Mouse (Mus musculus) CH12.LX (cell line): ENCODE results near the gene Osbpl3.

Experiments used
- CTCF ChIP-seq, 2 experiments: IDR thresholded peaks in 1 of 2; conservative IDR thresholded peaks in 1 of 2; 2 replicates each; pipeline ENCODE4 v1.5.1; 2011 to 2012; ENCODE audit warnings: low read depth in 2 of 2, low read length in 2 of 2, improper control_type of control experiment in 1 of 2, inconsistent platforms in 1 of 2, mild to moderate bottlenecking in 1 of 2, moderate library complexity in 1 of 2
- POLR2A ChIP-seq: IDR thresholded peaks from 2 replicates; pipeline ENCODE4 v1.6.1; 2011; ENCODE audit warnings: low read depth, mild to moderate bottlenecking, improper control_type of control experiment, low read length
- RCOR1 ChIP-seq: conservative IDR thresholded peaks from 2 replicates; pipeline ENCODE4 v1.6.1; 2012; ENCODE audit warnings: low read depth, mild to moderate bottlenecking, inconsistent platforms, low read length, improper control_type of control experiment
- USF1 ChIP-seq: IDR thresholded peaks from 2 replicates; pipeline ENCODE4 v1.6.1; 2014; ENCODE audit warnings: low read depth, mild to moderate bottlenecking, inconsistent platforms, low read length, improper control_type of control experiment
- USF2 ChIP-seq: conservative IDR thresholded peaks from 2 replicates; pipeline ENCODE4 v1.6.1; 2011; ENCODE audit warnings: low read depth, low read length, improper control_type of control experiment
- ZNF384 ChIP-seq: IDR thresholded peaks from 2 replicates; pipeline ENCODE4 v1.6.1; 2012; ENCODE audit warnings: low read depth, low read length, improper control_type of control experiment, inconsistent platforms

DNA sequence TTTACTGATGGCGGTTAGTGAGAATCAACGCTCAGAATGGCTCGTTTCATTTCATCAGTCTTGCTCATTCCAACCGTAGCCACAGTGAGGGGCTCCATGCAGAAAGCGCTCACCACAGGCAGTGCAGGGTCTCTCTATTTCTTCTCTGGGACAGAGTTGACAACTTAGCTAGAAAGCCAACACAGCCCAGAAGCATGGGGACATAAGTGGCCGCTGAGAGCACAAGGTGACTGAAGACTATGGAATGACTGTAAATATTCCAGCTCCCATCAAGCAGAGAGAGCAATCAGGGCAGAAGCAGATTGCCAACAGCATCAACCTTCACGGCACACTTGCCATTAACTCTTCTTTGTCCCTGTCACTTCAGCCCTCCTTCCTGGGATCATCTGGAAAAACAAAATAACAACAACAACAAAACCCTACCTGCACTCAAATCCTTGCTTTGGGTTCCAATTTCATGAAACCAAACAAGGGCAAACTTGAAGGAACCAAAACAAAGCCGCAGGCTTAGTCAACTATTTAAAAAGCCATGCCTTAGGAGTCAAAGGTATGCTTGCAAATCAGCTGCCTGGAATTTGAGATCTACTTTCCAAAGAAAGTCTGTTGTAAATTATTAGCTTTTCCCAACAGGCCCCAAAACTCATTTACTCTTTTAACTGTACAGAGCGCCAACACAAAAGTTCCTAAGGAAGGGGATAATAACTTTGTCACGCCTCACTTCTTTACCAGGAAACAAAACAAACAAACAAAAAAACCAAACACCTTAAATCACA, 36.3 kb downstream of the Osbpl3 start:
- no peak for TF ChIP-seq POLR2A
- no peak for TF ChIP-seq RCOR1
- TF ChIP-seq CTCF (conservative IDR thresholded peaks at IDR 0.05 in 1 of 2, IDR thresholded peaks at IDR 0.05 in 1 of 2; ENCODE audit: low read depth in 2 of 2, low read length in 2 of 2) = no peak
- TF ChIP-seq ZNF384 = no peak
- TF ChIP-seq USF1 = no peak
- no peak for TF ChIP-seq USF2
